In genomic region chr6:147822215-147822614, GRCm38 (mm10) we compare ENCODE assay signal across 11 mouse cellular contexts.
A peak's percentile ranks its signal among the peaks of the same experiment; 100 is the strongest.
DNase-seq lines count a peak whose midpoint lies in the region; ATAC-seq and TF ChIP-seq lines count a peak whose summit lies in the region.
"Had no signal": no experiment of that assay in that cellular context is flagged by ENCODE, and none has a peak within 500 bp of the region (broad histone marks: within the 10 kb centered on the region; RNA-seq: fewer than 3 reads in every experiment).

No protein-coding gene starts in this region.

- peak; percentile 14 for TF ChIP-seq CTCF in lung, postnatal 0 days (IDR thresholded peaks at IDR 0.05)
- no peak for TF ChIP-seq CTCF in forebrain, postnatal 0 days (IDR thresholded peaks at IDR 0.05; ENCODE audit: low read depth)

- no peak overlapping the region for H3K4me3 ChIP-seq in heart, embryonic 11.5 days (ENCODE audit: low read depth, low read length)
- no peak overlapping the region for H3K4me3 ChIP-seq in lung, postnatal 0 days (ENCODE audit: low read depth, low read length)
- H3K4me3 ChIP-seq in heart, embryonic 16.5 days (ENCODE audit: low read length): no peak overlapping the region
- no peak overlapping the region for H3K4me3 ChIP-seq in stomach, embryonic 16.5 days (replicated peaks; ENCODE audit: low read length)
- no peak overlapping the region for H3K4me3 ChIP-seq in forebrain, postnatal 0 days (ENCODE audit: low read depth, low read length)
- H3K4me3 ChIP-seq: embryonic facial prominence, embryonic 13.5 days; hindbrain, embryonic 15.5 days had no signal

- H3K9me3 ChIP-seq in heart, embryonic 11.5 days (replicated peaks; ENCODE audit: control insufficient read depth, low read length): no peaks in the 10 kb centered on the region
- H3K9me3 ChIP-seq in lung, postnatal 0 days (ENCODE audit: low read length): no peaks in the 10 kb centered on the region
- H3K9me3 ChIP-seq in heart, embryonic 16.5 days (replicated peaks; ENCODE audit: control insufficient read depth, low read length): no peaks in the 10 kb centered on the region
- H3K9me3 ChIP-seq in stomach, embryonic 16.5 days (replicated peaks; ENCODE audit: control insufficient read depth, low read length): no peaks in the 10 kb centered on the region
- H3K9me3 ChIP-seq in forebrain, postnatal 0 days (ENCODE audit: low read length): no peaks in the 10 kb centered on the region
- H3K9me3 ChIP-seq: embryonic facial prominence, embryonic 13.5 days; G1E; hindbrain, embryonic 15.5 days had no signal

- H3K36me3 ChIP-seq in heart, embryonic 11.5 days (ENCODE audit: control insufficient read depth, insufficient read depth, low read length): no peaks in the 10 kb centered on the region
- H3K36me3 ChIP-seq in lung, postnatal 0 days (ENCODE audit: insufficient read depth, low read length): no peaks in the 10 kb centered on the region
- no peaks in the 10 kb centered on the region for H3K36me3 ChIP-seq in heart, embryonic 16.5 days (ENCODE audit: control insufficient read depth, insufficient read depth)
- no peaks in the 10 kb centered on the region for H3K36me3 ChIP-seq in stomach, embryonic 16.5 days (ENCODE audit: control insufficient read depth, insufficient read depth, low read length)
- H3K36me3 ChIP-seq in forebrain, postnatal 0 days (ENCODE audit: insufficient read depth): no peaks in the 10 kb centered on the region
- H3K36me3 ChIP-seq: embryonic facial prominence, embryonic 13.5 days; G1E; hindbrain, embryonic 15.5 days had no signal

- 5% methylated on average over 4 of the region's 4 CpGs for WGBS in heart, embryonic 11.5 days (ENCODE audit: insufficient replicate concordance)
- WGBS in lung, postnatal 0 days: 6% methylated on average over 4 of the region's 4 CpGs
- 6% methylated on average over 4 of the region's 4 CpGs for WGBS in heart, embryonic 16.5 days
- 8% methylated on average over 4 of the region's 4 CpGs for WGBS in stomach, embryonic 16.5 days
- WGBS in forebrain, postnatal 0 days: 61% methylated on average over 4 of the region's 4 CpGs

- H3K9ac ChIP-seq in heart, embryonic 11.5 days (ENCODE audit: low read depth, low read length): no peak overlapping the region
- no peak overlapping the region for H3K9ac ChIP-seq in lung, postnatal 0 days (replicated peaks; ENCODE audit: low read depth)
- no peak overlapping the region for H3K9ac ChIP-seq in heart, embryonic 16.5 days (ENCODE audit: low read length)
- no peak overlapping the region for H3K9ac ChIP-seq in stomach, embryonic 16.5 days (ENCODE audit: low read length)
- H3K9ac ChIP-seq in forebrain, postnatal 0 days: no peak overlapping the region
- H3K9ac ChIP-seq: embryonic facial prominence, embryonic 13.5 days; hindbrain, embryonic 15.5 days had no signal

- no peak for TF ChIP-seq EP300 in lung, postnatal 0 days (IDR thresholded peaks at IDR 0.05)

- no peaks in the 10 kb centered on the region for H3K27me3 ChIP-seq in heart, embryonic 11.5 days (ENCODE audit: control insufficient read depth, insufficient read depth, low read length)
- H3K27me3 ChIP-seq in lung, postnatal 0 days (replicated peaks; ENCODE audit: insufficient read depth, low read length): no peaks in the 10 kb centered on the region
- H3K27me3 ChIP-seq in heart, embryonic 16.5 days (ENCODE audit: control insufficient read depth, insufficient read depth, low read length): no peaks in the 10 kb centered on the region
- H3K27me3 ChIP-seq in stomach, embryonic 16.5 days (ENCODE audit: control insufficient read depth, insufficient read depth, low read length): no peaks in the 10 kb centered on the region
- H3K27me3 ChIP-seq in forebrain, postnatal 0 days (ENCODE audit: insufficient read depth, low read length): no peaks in the 10 kb centered on the region
- H3K27me3 ChIP-seq: embryonic facial prominence, embryonic 13.5 days; hindbrain, embryonic 15.5 days had no signal

- H3K27ac ChIP-seq in heart, embryonic 11.5 days (ENCODE audit: low read depth, low read length): no peak overlapping the region
- no peak overlapping the region for H3K27ac ChIP-seq in lung, postnatal 0 days (ENCODE audit: low read length)
- no peak overlapping the region for H3K27ac ChIP-seq in heart, embryonic 16.5 days (ENCODE audit: low read length)
- H3K27ac ChIP-seq in stomach, embryonic 16.5 days (ENCODE audit: low read length): no peak overlapping the region
- no peak overlapping the region for H3K27ac ChIP-seq in forebrain, postnatal 0 days (ENCODE audit: low read depth, low read length)
- H3K27ac ChIP-seq: embryonic facial prominence, embryonic 13.5 days; hindbrain, embryonic 15.5 days had no signal

- ATAC-seq in heart, embryonic 11.5 days (replicated peaks; ENCODE audit: insufficient number of reproducible peaks, low FRiP score, low TSS enrichment): no peak
- no peak for ATAC-seq in lung, postnatal 0 days
- ATAC-seq in heart, embryonic 16.5 days (replicated peaks; ENCODE audit: extremely low read depth, insufficient read depth, low FRiP score): peak; percentile 10; the same call in 1 of the 2 replicates
- ATAC-seq in stomach, embryonic 16.5 days (ENCODE audit: insufficient read depth, low FRiP score): peak; percentile 37
- ATAC-seq in forebrain, postnatal 0 days: no peak

- DNase-seq in heart, adult 18-20 months: peak; percentile 45 to 71
- no peak for DNase-seq in lung, postnatal 0 days (ENCODE audit: low spot score)
- no peak for DNase-seq in lung, postnatal 36 days
- no peak for DNase-seq in forebrain, postnatal 0 days
- no peak for DNase-seq in left cerebral cortex, adult 8-10 months (ENCODE audit: low spot score in 2 of 2)

- no peak overlapping the region for H3K4me2 ChIP-seq in heart, embryonic 11.5 days
- no peak overlapping the region for H3K4me2 ChIP-seq in lung, postnatal 0 days (replicated peaks; ENCODE audit: low read depth, low read length)
- H3K4me2 ChIP-seq in heart, embryonic 16.5 days (ENCODE audit: low read depth, low read length): no peak overlapping the region
- no peak overlapping the region for H3K4me2 ChIP-seq in stomach, embryonic 16.5 days (ENCODE audit: low read depth, low read length)
- no peak overlapping the region for H3K4me2 ChIP-seq in forebrain, postnatal 0 days (ENCODE audit: low read depth)
- H3K4me2 ChIP-seq: embryonic facial prominence, embryonic 13.5 days; hindbrain, embryonic 15.5 days had no signal

- peaks cover 4% of the 10 kb centered on the region for H3K4me1 ChIP-seq in heart, embryonic 11.5 days (ENCODE audit: control insufficient read depth, insufficient read depth, low read length)
- no peaks in the 10 kb centered on the region for H3K4me1 ChIP-seq in lung, postnatal 0 days (ENCODE audit: insufficient read depth, low read depth, low read length)
- no peaks in the 10 kb centered on the region for H3K4me1 ChIP-seq in heart, embryonic 16.5 days (ENCODE audit: control insufficient read depth, insufficient read depth, low read length)
- H3K4me1 ChIP-seq in stomach, embryonic 16.5 days (ENCODE audit: control insufficient read depth, insufficient read depth, low read length): no peaks in the 10 kb centered on the region
- H3K4me1 ChIP-seq in forebrain, postnatal 0 days (ENCODE audit: insufficient read depth): no peaks in the 10 kb centered on the region
- H3K4me1 ChIP-seq: hindbrain, embryonic 15.5 days had no signal

Comparison
In these comparisons a context has a peak if more than half of its experiments do, and no peak if none do; other contexts are left out.
1. ATAC-seq: peak in heart, embryonic 16.5 days (single experiment) and stomach, embryonic 16.5 days (single experiment); none in heart, embryonic 11.5 days (single experiment), lung, postnatal 0 days (single experiment) and forebrain, postnatal 0 days (single experiment).
2. DNase-seq: peak in heart, adult 18-20 months (2 of 2); none in lung, postnatal 0 days (single experiment), lung, postnatal 36 days (single experiment), forebrain, postnatal 0 days (single experiment) and left cerebral cortex, adult 8-10 months (0 of 2).